Mouse (Mus musculus) cerebellum, adult 2 months (tissue): ENCODE data around the gene Arid4a. TPM values are rescaled to one million over a fixed set of nuclear protein-coding genes. Genes with fewer than 3 reads are reported as not detected.

Experiments
- DNase-seq, 2 experiments: peaks; one replicate each; pipeline ENCODE4 v3.0.0; 2021
- H3K27ac ChIP-seq: fragments of 200-500 bp; 2 replicates; pipeline ENCODE4 v1.5.1; 2012; ENCODE audit warnings: low read length, control low read depth, inconsistent platforms; ENCODE audit not compliant: insufficient read depth
- H3K27me3 ChIP-seq: fragments of 200-500 bp; 2 replicates; pipeline ENCODE4 v1.6.1; 2012; ENCODE audit warnings: inconsistent platforms, mild to moderate bottlenecking, low read length, moderate library complexity; ENCODE audit not compliant: control insufficient read depth, insufficient read depth
- H3K4me1 ChIP-seq: fragments of 200-500 bp; 2 replicates; pipeline ENCODE4 v1.6.1; 2011; ENCODE audit warnings: low read length; ENCODE audit not compliant: control insufficient read depth, insufficient read depth
- H3K4me3 ChIP-seq: fragments of 200-500 bp; replicated peaks from 2 replicates; pipeline ENCODE3; 2011; ENCODE audit warnings: mild to moderate bottlenecking, low read depth, low read length, control low read depth; ENCODE audit not compliant: insufficient read depth
- CTCF ChIP-seq: fragments of 200-500 bp; IDR thresholded peaks from 2 replicates; pipeline ENCODE4 v1.5.1; 2011; ENCODE audit warnings: low read depth, mild to moderate bottlenecking, control low read depth, low read length, moderate library complexity, borderline replicate concordance; ENCODE audit not compliant: insufficient read depth
- POLR2A ChIP-seq: fragments of 200-500 bp; IDR thresholded peaks from 2 replicates; pipeline ENCODE4 v1.6.1; 2011; ENCODE audit warnings: low read length, control low read depth, borderline replicate concordance; ENCODE audit not compliant: insufficient read depth
- WGBS: fragments of 180-500 bp; shearing (Covaris S2); methylation state at CpG from one replicate; pipeline ENCODE4 v1.1.7; 2018; 5-methylcytosine and 5-hydroxymethylcytosine counted together
- polyA plus RNA-seq: library from polyadenylated mRNA; depleted of rRNA; stranded (reverse); fragments of >200 nt; gene quantifications from 2 replicates; pipeline ENCODE4 v1.2.3, GENCODE M21; 2012

Arid4a gene
- polyA plus RNA-seq, 1 experiment, result 18.5 TPM

GRCm38 (mm10) chr12:71113074-71113473, 97.3 kb downstream of the Arid4a start:
- no peak for DNase-seq
- Histone ChIP-seq H3K27me3 (no peaks in the 10 kb centered on the region), H3K4me1 (peaks cover 6% of the 10 kb centered on the region; the same call in 1 of the 2 replicates), H3K4me3 (no peak overlapping the region), H3K27ac (no peak overlapping the region)
- 77% methylated on average over 10 of the region's 10 CpGs for WGBS
- TF ChIP-seq CTCF (no peak), POLR2A (no peak)

DNA sequence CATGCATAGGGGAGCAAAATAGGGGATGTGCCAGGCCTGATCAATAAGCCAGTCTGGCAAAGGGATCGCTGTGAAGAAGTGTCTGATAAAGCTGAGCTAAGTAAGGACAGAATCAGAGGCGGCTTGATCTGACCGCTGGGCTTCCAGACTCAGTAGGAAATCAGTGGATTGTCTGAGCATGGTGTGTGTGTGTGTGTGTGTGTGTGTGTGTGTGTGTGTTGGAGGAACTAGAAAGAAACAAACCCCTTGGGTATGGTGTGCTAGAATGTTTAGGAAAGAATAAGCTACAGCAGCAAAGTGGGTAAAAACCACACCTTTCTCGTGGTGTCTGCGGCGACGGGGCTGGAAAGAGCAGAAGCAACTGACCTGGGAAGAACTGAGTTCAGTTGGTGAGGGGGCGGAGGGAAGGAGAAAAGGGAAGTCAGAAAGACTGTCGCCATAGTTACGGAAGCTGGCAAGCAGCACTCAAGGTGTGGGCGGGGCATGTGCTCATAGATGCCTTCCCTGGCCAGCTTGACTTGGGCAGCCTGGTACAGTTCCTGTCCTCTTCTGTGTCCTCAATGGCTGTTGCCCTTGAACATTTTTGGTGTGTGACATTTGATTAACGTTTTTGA, 98.0 kb downstream of the Arid4a start:
- TF ChIP-seq CTCF, result no peak
- no peak for TF ChIP-seq POLR2A
- 18% methylated on average over 12 of the region's 12 CpGs for WGBS

GRCm38 (mm10) chr12:71116411-71116810, 100.6 kb downstream of the Arid4a start:
- H3K27ac ChIP-seq, result no peak overlapping the region
- WGBS, result 71% methylated on average over 5 of the region's 5 CpGs
- TF ChIP-seq CTCF, result no peak
- TF ChIP-seq POLR2A, result no peak
- no peak overlapping the region for H3K4me3 ChIP-seq
- H3K27me3 ChIP-seq, result no peaks in the 10 kb centered on the region
- no peak for DNase-seq
- H3K4me1 ChIP-seq, result peaks cover 6% of the 10 kb centered on the region; the same call in 1 of the 2 replicates

More for the DNA sequence above, 98.0 kb downstream of the Arid4a start:
- H3K4me1 ChIP-seq, result peaks cover 6% of the 10 kb centered on the region; the same call in 1 of the 2 replicates
- H3K27ac ChIP-seq, result no peak overlapping the region
- peak overlapping the region; percentile 30 for H3K4me3 ChIP-seq
- H3K27me3 ChIP-seq, result no peaks in the 10 kb centered on the region
- peak; percentile 29 to 43 for DNase-seq

DNA sequence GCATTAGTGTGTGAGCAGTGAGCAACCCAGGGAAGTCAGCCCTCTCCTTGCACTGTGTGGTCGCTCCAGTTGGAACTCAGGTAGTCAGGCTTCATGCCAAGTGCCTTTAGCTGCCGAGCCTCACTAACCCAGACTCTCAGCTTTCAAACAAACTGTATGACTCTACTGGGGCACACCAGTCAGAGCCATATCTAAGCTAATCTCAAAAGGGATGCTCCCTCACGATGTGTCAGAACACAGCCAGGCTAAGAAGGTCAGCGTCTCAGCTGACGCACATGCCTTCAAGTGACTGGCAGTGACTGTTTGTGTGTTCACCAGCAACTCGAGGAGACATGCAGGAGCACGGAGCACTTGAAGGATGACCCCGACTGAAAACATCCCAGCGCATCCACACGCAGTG, 106.9 kb downstream of the Arid4a start:
- DNase-seq, result peak; percentile 30 to 34
- Histone ChIP-seq H3K27ac (peak overlapping the region; percentile 34), H3K4me1 (peaks cover 10% of the 10 kb centered on the region), H3K4me3 (no peak overlapping the region), H3K27me3 (no peaks in the 10 kb centered on the region)
- TF ChIP-seq POLR2A (no peak), CTCF (no peak)
- WGBS, result 33% methylated on average over 10 of the region's 10 CpGs

DNA sequence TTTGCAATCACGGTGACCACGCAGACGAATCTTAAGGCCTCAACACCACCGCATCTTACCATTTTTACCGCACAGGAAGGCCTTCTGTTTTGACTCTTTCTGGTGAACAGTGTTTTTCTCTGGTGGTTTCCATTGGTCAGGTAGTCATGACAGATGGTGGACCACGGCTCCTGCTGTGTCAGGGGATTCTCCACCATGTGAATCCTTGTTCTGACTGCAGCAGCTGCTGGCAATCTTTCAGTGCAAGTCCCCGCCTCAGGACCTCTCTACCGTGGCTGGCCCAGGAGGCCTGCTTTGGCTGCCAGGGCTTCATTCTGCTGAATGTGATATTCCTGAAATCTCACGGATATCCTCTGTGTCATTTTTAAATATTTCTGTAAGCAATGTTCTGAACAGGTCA, 107.5 kb downstream of the Arid4a start:
- no peak overlapping the region for H3K27ac ChIP-seq
- WGBS, result 12% methylated on average over 9 of the region's 9 CpGs
- peak; percentile 90 to 94 for DNase-seq
- no peak for TF ChIP-seq CTCF
- TF ChIP-seq POLR2A, result no peak
- H3K4me1 ChIP-seq, result peaks cover 10% of the 10 kb centered on the region
- no peak overlapping the region for H3K4me3 ChIP-seq
- no peaks in the 10 kb centered on the region for H3K27me3 ChIP-seq

- TF ChIP-seq POLR2A, result no peak
- no peak for TF ChIP-seq CTCF
- WGBS, result 12% methylated on average over 5 of the region's 5 CpGs
- DNase-seq, result no peak
Measured at GRCm38 (mm10) chr12:71135581-71135980, 119.8 kb downstream of the Arid4a start.

GRCm38 (mm10) chr12:71136130-71136973, 120.6 kb downstream of the Arid4a start, which contains the start of the genes Timm9 and 2700049A03Rik:
Gene Timm9 (minus strand): TSS chr12:71136684.
Gene 2700049A03Rik (plus strand): TSS chr12:71136848.
- DNase-seq, result peak; percentile 84 to 86
- H3K27ac ChIP-seq, result peak within 1 kb of the TSS; percentile 68
- TF ChIP-seq CTCF, result no peak
- TF ChIP-seq POLR2A, result peak; percentile 91
- no peaks in the 10 kb centered on the region for H3K4me1 ChIP-seq
- H3K4me3 ChIP-seq, result peak within 1 kb of the TSS; percentile 96
- under 1% methylated on average over 52 of the region's 52 CpGs for WGBS
- H3K27me3 ChIP-seq, result no peaks in the 10 kb centered on the region

More at GRCm38 (mm10) chr12:71135581-71135980, 119.8 kb downstream of the Arid4a start:
- no peaks in the 10 kb centered on the region for H3K4me1 ChIP-seq
- no peaks in the 10 kb centered on the region for H3K27me3 ChIP-seq
- H3K27ac ChIP-seq, result no peak overlapping the region
- H3K4me3 ChIP-seq, result peak overlapping the region; percentile 96

DNA sequence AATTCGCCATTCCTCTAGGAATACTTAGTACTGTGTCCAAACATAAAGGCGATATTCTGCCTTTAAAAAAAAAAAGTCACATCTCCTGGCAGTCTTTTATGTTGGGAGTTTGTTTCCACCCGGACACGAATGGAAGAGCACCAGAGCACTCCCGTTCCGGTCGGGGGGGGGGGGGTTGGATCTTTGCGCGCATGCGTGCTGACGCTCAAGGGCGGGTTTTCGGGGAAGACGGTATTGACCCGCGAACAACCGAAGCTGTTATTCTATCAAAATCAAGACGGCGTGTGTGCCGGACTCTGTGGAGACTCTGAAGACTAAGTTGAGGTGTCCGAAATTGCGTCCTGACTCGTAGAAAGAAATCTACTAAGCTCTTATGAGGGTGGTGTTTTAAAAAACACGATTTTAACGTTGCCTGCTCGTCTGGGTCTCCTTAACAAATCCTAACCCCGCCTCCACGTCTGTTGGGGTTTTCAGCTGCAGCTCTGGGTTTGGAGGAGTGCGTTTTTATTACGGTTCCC, 121.2 kb downstream of the Arid4a start:
- peak overlapping the region; percentile 68 for H3K27ac ChIP-seq
- TF ChIP-seq CTCF (no peak), POLR2A (peak; percentile 73; the same call in 1 of the 2 replicates)

More for the DNA sequence above, 121.2 kb downstream of the Arid4a start:
- Histone ChIP-seq H3K4me1 (no peaks in the 10 kb centered on the region), H3K27me3 (no peaks in the 10 kb centered on the region), H3K4me3 (peak overlapping the region; percentile 96)
- under 1% methylated on average over 30 of the region's 30 CpGs for WGBS
- peak; percentile 78 to 82 for DNase-seq
